Mouse (Mus musculus) ES-Bruce4 (cell line): Measurements from ENCODE around the gene Tmem163. TPM values are rescaled to one million over a fixed set of nuclear protein-coding genes. Genes with fewer than 3 reads are reported as not detected.

ENCODE experiments used
- H3K27ac ChIP-seq: 2 replicates; pipeline ENCODE4 v1.5.1; 2012; ENCODE audit warnings: low read length, inconsistent platforms; ENCODE audit not compliant: insufficient read depth
- H3K27me3 ChIP-seq: 2 replicates; pipeline ENCODE4 v1.6.1; 2012; ENCODE audit warnings: mild to moderate bottlenecking, low read length, inconsistent platforms; ENCODE audit not compliant: control insufficient read depth, poor library complexity, insufficient read depth, severe bottlenecking
- H3K36me3 ChIP-seq: 2 replicates; pipeline ENCODE4 v1.6.1; 2012; ENCODE audit warnings: inconsistent platforms, mild to moderate bottlenecking, low read length, moderate library complexity; ENCODE audit not compliant: control insufficient read depth, poor library complexity, insufficient read depth, severe bottlenecking
- H3K4me1 ChIP-seq: one replicate; pipeline ENCODE4 v1.8.1; 2011; ENCODE audit warnings: low read length; ENCODE audit not compliant: control insufficient read depth, insufficient read depth
- H3K4me3 ChIP-seq: 2 replicates; pipeline ENCODE4 v1.5.1; 2011; ENCODE audit warnings: low read depth, mild to moderate bottlenecking, low read length
- H3K9ac ChIP-seq: 2 replicates; pipeline ENCODE4 v1.6.1; 2012; ENCODE audit warnings: low read depth, mild to moderate bottlenecking, inconsistent platforms; ENCODE audit not compliant: poor library complexity, severe bottlenecking
- H3K9me3 ChIP-seq: replicated peaks from 2 replicates; pipeline ENCODE4 v1.6.1; 2012; ENCODE audit warnings: mild to moderate bottlenecking, low read length, inconsistent platforms; ENCODE audit not compliant: control insufficient read depth, poor library complexity, insufficient read depth, severe bottlenecking
- CTCF ChIP-seq: IDR thresholded peaks from one replicate; pipeline ENCODE4 v1.8.1; 2011; ENCODE audit warnings: low read depth, low read length
- EP300 ChIP-seq: IDR thresholded peaks from 2 replicates; pipeline ENCODE4 v1.6.1; 2011; ENCODE audit warnings: low read depth, low read length; ENCODE audit not compliant: insufficient read depth
- POLR2A ChIP-seq: IDR thresholded peaks from one replicate; pipeline ENCODE4 v1.8.1; 2011; ENCODE audit warnings: low read length; ENCODE audit not compliant: insufficient read depth
- polyA plus RNA-seq: library from polyadenylated mRNA; stranded (reverse); fragments of >200 nt; gene quantifications from 2 replicates; pipeline ENCODE4 v1.2.4, GENCODE M21; 2011; ENCODE audit warnings: low read depth; ENCODE audit not compliant: missing spikeins, insufficient read depth, insufficient read length

Gene Tmem163
- polyA plus RNA-seq, 1 experiment: 1.6 TPM

- no peaks in the 10 kb centered on the region for H3K4me1 ChIP-seq
- H3K36me3 ChIP-seq: no peaks in the 10 kb centered on the region
- H3K27me3 ChIP-seq: no peaks in the 10 kb centered on the region
- TF ChIP-seq CTCF: no peak
- TF ChIP-seq EP300: no peak
- H3K4me3 ChIP-seq: no peak overlapping the region
- H3K9me3 ChIP-seq: peaks cover 12% of the 10 kb centered on the region
- no peak overlapping the region for H3K9ac ChIP-seq
- H3K27ac ChIP-seq: no peak overlapping the region
Measured at GRCm38 (mm10) chr1:127662385-127663068, 16.8 kb downstream of the Tmem163 start.

GRCm38 (mm10) chr1:127661118-127662012 is 18.0 kb downstream of the Tmem163 start:
- H3K4me1 ChIP-seq: no peaks in the 10 kb centered on the region
- H3K27ac ChIP-seq: no peak overlapping the region
- no peaks in the 10 kb centered on the region for H3K27me3 ChIP-seq
- peaks cover 3% of the 10 kb centered on the region; the same call in 1 of the 2 replicates for H3K9me3 ChIP-seq
- no peak overlapping the region for H3K4me3 ChIP-seq
- H3K36me3 ChIP-seq: no peaks in the 10 kb centered on the region
- no peak overlapping the region for H3K9ac ChIP-seq
- TF ChIP-seq POLR2A (no peak), EP300 (no peak), CTCF (no peak)

- Histone ChIP-seq H3K9ac (no peak overlapping the region), H3K27ac (no peak overlapping the region), H3K36me3 (no peaks in the 10 kb centered on the region), H3K9me3 (peaks cover 5% of the 10 kb centered on the region), H3K4me3 (no peak overlapping the region), H3K4me1 (no peaks in the 10 kb centered on the region), H3K27me3 (no peaks in the 10 kb centered on the region)
- TF ChIP-seq CTCF: no peak
- TF ChIP-seq EP300: no peak
- TF ChIP-seq POLR2A: no peak
Measured at GRCm38 (mm10) chr1:127651564-127651963, 27.8 kb downstream of the Tmem163 start.

GRCm38 (mm10) chr1:127642976-127643769 is 36.2 kb downstream of the Tmem163 start:
- H3K4me3 ChIP-seq: no peak overlapping the region
- H3K27me3 ChIP-seq: no peaks in the 10 kb centered on the region
- H3K9ac ChIP-seq: no peak overlapping the region
- H3K4me1 ChIP-seq: no peaks in the 10 kb centered on the region
- H3K27ac ChIP-seq: no peak overlapping the region
- TF ChIP-seq POLR2A (no peak), CTCF (no peak), EP300 (no peak)
- no peaks in the 10 kb centered on the region for H3K36me3 ChIP-seq
- peaks cover 5% of the 10 kb centered on the region for H3K9me3 ChIP-seq

GRCm38 (mm10) chr1:127637917-127638316 is 41.4 kb downstream of the Tmem163 start:
- no peaks in the 10 kb centered on the region for H3K36me3 ChIP-seq
- H3K4me1 ChIP-seq: no peaks in the 10 kb centered on the region
- H3K9me3 ChIP-seq: no peaks in the 10 kb centered on the region
- no peak overlapping the region for H3K4me3 ChIP-seq
- no peak for TF ChIP-seq CTCF
- TF ChIP-seq POLR2A: no peak
- no peak for TF ChIP-seq EP300
- no peak overlapping the region for H3K9ac ChIP-seq
- H3K27ac ChIP-seq: no peak overlapping the region
- no peaks in the 10 kb centered on the region; the same call in 1 of the 2 replicates for H3K27me3 ChIP-seq
